Mouse (Mus musculus): ENCODE measurements around the gene Mmd2. TPM values are rescaled to one million over a fixed set of nuclear protein-coding genes. Genes with fewer than 3 reads are reported as not detected.
A peak's percentile ranks its signal among the peaks of the same experiment; 100 is the strongest.

The Mmd2 gene
- polyA plus RNA-seq, 1 experiment from 2014 or later: 0.09 TPM

- no peaks in the 10 kb centered on the region for H3K9me3 ChIP-seq (replicated peaks)
- H3K27ac ChIP-seq: peak overlapping the region; percentile 85
- peak overlapping the region; percentile 92 for H3K9ac ChIP-seq
- peaks cover 7% of the 10 kb centered on the region; the same call in 1 of the 2 replicates for H3K36me3 ChIP-seq
- H3K4me2 ChIP-seq: peak overlapping the region; percentile 77
- H3K27me3 ChIP-seq: no peaks in the 10 kb centered on the region
- ATAC-seq (replicated peaks; ENCODE audit: insufficient number of reproducible peaks, insufficient read depth, low FRiP score, low read depth): peak; percentile 98
- peaks cover 13% of the 10 kb centered on the region for H3K4me1 ChIP-seq (replicated peaks)
- WGBS: under 1% methylated on average over 69 of the region's 69 CpGs
- H3K4me3 ChIP-seq: peak overlapping the region; percentile 92
Observed at GRCm38 (mm10) chr5:142628726-142629662, 20.4 kb upstream of the Mmd2 start.

GRCm38 (mm10) chr5:142627398-142627797, 18.8 kb upstream of the Mmd2 start, which contains the start of gene Wipi2:
TSS of gene Wipi2 (plus strand) at chr5:142627698.
- Histone ChIP-seq H3K4me2 (peak within 1 kb of the TSS; percentile 77), H3K4me1 (replicated peaks) (peaks cover 13% of the 10 kb centered on the region), H3K27ac (peak within 1 kb of the TSS; percentile 85), H3K36me3 (no peaks in the 10 kb centered on the region), H3K4me3 (peak within 1 kb of the TSS; percentile 92), H3K9me3 (replicated peaks) (no peaks in the 10 kb centered on the region), H3K9ac (no peak within 1 kb of the TSS), H3K27me3 (no peaks in the 10 kb centered on the region)
- no peak for ATAC-seq (replicated peaks; ENCODE audit: insufficient number of reproducible peaks, insufficient read depth, low FRiP score, low read depth)
- WGBS: 81% methylated on average over 2 of the region's 2 CpGs

GRCm38 (mm10) chr5:142623080-142623479, 14.5 kb upstream of the Mmd2 start:
- no peak overlapping the region for H3K4me2 ChIP-seq
- H3K4me3 ChIP-seq: no peak overlapping the region
- H3K27me3 ChIP-seq: no peaks in the 10 kb centered on the region
- no peaks in the 10 kb centered on the region for H3K9me3 ChIP-seq (replicated peaks)
- H3K27ac ChIP-seq: no peak overlapping the region
- no peak for ATAC-seq (replicated peaks; ENCODE audit: insufficient number of reproducible peaks, insufficient read depth, low FRiP score, low read depth)
- WGBS: 86% methylated on average over 7 of the region's 7 CpGs
- no peaks in the 10 kb centered on the region for H3K4me1 ChIP-seq (replicated peaks)
- H3K9ac ChIP-seq: no peak overlapping the region
- no peaks in the 10 kb centered on the region for H3K36me3 ChIP-seq

- WGBS: 46% methylated on average over 1 of the region's 1 CpGs
- no peaks in the 10 kb centered on the region for H3K9me3 ChIP-seq (replicated peaks)
- no peak for ATAC-seq (replicated peaks; ENCODE audit: insufficient number of reproducible peaks, insufficient read depth, low FRiP score, low read depth)
Observed at GRCm38 (mm10) chr5:142622134-142622533, 13.5 kb upstream of the Mmd2 start.

DNA sequence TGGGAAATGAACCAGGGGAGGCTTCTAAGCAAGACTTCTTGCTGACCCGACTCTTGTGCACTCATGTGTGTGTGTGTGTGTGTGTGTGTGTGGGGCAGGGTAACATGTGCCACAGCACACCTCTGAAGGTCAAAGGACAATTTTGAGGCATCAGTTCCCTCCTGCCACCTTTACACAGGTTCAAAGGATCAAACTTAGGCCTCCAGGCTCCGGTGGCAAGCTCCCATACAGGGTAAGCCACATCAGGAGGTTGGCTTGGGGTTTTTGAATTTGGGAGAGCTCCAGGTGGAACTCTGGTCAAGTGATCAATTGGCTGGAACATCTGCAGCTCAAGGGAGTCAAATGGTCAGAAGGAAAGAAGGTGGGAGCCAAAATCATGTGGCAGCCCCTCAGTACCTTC, 12.8 kb upstream of the Mmd2 start:
- Histone ChIP-seq H3K4me1 (replicated peaks) (no peaks in the 10 kb centered on the region), H3K27ac (no peak overlapping the region), H3K27me3 (no peaks in the 10 kb centered on the region), H3K4me2 (no peak overlapping the region), H3K9ac (no peak overlapping the region), H3K4me3 (no peak overlapping the region), H3K9me3 (replicated peaks) (no peaks in the 10 kb centered on the region), H3K36me3 (no peaks in the 10 kb centered on the region)
- ATAC-seq (replicated peaks; ENCODE audit: insufficient number of reproducible peaks, insufficient read depth, low FRiP score, low read depth): no peak
- 70% methylated on average over 2 of the region's 2 CpGs for WGBS

More at GRCm38 (mm10) chr5:142622134-142622533, 13.5 kb upstream of the Mmd2 start:
- Histone ChIP-seq H3K27ac (no peak overlapping the region), H3K4me2 (no peak overlapping the region), H3K4me3 (no peak overlapping the region), H3K9ac (no peak overlapping the region), H3K36me3 (no peaks in the 10 kb centered on the region), H3K4me1 (replicated peaks) (no peaks in the 10 kb centered on the region), H3K27me3 (no peaks in the 10 kb centered on the region)

DNA sequence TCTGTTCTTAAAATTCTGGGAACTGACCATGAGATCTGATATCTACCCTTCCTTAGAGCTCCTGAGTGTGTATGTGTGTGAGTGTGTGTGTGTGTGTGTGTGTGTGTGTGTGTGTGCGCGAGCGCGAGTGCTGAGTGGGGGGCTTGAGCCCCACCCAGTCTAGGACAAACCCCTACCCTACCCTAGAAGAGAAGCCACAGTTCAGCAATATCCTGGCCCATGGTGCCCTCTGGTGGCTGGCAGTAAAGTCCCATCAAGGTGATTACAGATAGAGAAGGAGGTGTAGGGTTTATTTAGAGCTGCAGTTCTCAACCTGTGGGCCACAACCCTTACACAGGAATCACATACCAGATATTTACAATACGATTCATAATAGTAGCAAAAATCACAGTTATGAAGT, 11.3 kb upstream of the Mmd2 start:
- H3K4me2 ChIP-seq: no peak overlapping the region
- no peaks in the 10 kb centered on the region for H3K27me3 ChIP-seq
- H3K4me1 ChIP-seq (replicated peaks): no peaks in the 10 kb centered on the region
- no peak overlapping the region for H3K27ac ChIP-seq
- no peak overlapping the region for H3K9ac ChIP-seq
- no peak for ATAC-seq (replicated peaks; ENCODE audit: insufficient number of reproducible peaks, insufficient read depth, low FRiP score, low read depth)
- H3K4me3 ChIP-seq: no peak overlapping the region
- 10% methylated on average over 5 of the region's 5 CpGs for WGBS
- H3K9me3 ChIP-seq (replicated peaks): no peaks in the 10 kb centered on the region
- no peaks in the 10 kb centered on the region for H3K36me3 ChIP-seq

DNA sequence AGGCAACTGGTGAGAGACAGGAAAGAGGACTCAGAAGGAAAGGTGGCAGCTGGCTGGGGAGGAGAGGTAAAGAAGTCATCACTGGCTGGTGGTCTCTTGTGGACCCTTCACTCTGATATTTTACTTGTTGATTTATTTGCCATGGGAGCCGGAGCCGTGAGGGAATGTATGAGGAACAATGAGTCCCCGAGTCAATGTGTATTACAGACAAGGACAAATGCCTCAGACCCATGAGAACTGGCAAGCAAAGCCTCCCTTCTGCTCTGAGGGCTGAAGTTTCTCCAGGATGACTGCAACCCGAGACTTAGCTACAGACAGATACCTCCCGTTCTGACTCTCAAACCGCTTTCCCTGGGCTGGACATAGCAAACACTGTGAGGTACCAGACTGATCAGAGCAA, 7.7 kb upstream of the Mmd2 start:
- Histone ChIP-seq H3K9ac (no peak overlapping the region), H3K36me3 (no peaks in the 10 kb centered on the region), H3K27ac (no peak overlapping the region), H3K27me3 (no peaks in the 10 kb centered on the region), H3K4me1 (replicated peaks) (no peaks in the 10 kb centered on the region), H3K9me3 (replicated peaks) (no peaks in the 10 kb centered on the region), H3K4me3 (no peak overlapping the region), H3K4me2 (no peak overlapping the region)
- ATAC-seq (replicated peaks; ENCODE audit: insufficient number of reproducible peaks, insufficient read depth, low FRiP score, low read depth): no peak
- 39% methylated on average over 6 of the region's 6 CpGs for WGBS

- Histone ChIP-seq H3K4me3 (no peak overlapping the region), H3K36me3 (no peaks in the 10 kb centered on the region), H3K27me3 (0 out of 2 replicates have a peak, but pooled peaks cover 2% of the 10 kb centered on the region), H3K27ac (no peak overlapping the region), H3K4me2 (no peak overlapping the region), H3K4me1 (replicated peaks) (no peaks in the 10 kb centered on the region), H3K9me3 (replicated peaks) (no peaks in the 10 kb centered on the region), H3K9ac (no peak overlapping the region)
- WGBS: 74% methylated on average over 4 of the region's 4 CpGs
- no peak for ATAC-seq (replicated peaks; ENCODE audit: insufficient number of reproducible peaks, insufficient read depth, low FRiP score, low read depth)
Observed at GRCm38 (mm10) chr5:142615638-142616037, 7.0 kb upstream of the Mmd2 start.

DNA sequence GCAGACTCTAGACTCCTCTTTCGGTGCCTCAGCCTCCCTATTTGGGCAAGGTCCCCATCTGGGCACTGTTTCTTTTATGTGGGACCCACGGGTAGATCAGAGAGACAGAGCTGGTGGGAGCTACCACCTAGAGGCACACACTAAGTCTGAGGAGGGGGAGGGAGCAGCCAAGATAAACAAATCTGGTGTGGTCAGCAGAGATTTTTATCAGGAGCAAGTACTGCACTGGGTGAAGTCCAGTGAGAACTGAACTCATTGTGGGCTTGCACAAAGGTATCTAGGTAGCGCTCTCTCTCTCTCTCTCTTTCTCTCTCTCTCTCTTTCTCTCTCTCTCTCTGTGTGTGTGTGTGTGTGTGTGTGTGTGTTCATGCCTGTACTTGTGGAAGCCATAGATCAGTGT, 5.9 kb upstream of the Mmd2 start:
- no peaks in the 10 kb centered on the region for H3K9me3 ChIP-seq (replicated peaks)
- H3K27ac ChIP-seq: no peak overlapping the region
- no peak overlapping the region for H3K4me3 ChIP-seq
- no peaks in the 10 kb centered on the region for H3K4me1 ChIP-seq (replicated peaks)
- H3K4me2 ChIP-seq: no peak overlapping the region
- no peak for ATAC-seq (replicated peaks; ENCODE audit: insufficient number of reproducible peaks, insufficient read depth, low FRiP score, low read depth)
- no peaks in the 10 kb centered on the region for H3K36me3 ChIP-seq
- whole genome bisulfite sequencing: 61% methylated on average over 3 of the region's 3 CpGs
- peaks cover 14% of the 10 kb centered on the region for H3K27me3 ChIP-seq
- no peak overlapping the region for H3K9ac ChIP-seq

DNA sequence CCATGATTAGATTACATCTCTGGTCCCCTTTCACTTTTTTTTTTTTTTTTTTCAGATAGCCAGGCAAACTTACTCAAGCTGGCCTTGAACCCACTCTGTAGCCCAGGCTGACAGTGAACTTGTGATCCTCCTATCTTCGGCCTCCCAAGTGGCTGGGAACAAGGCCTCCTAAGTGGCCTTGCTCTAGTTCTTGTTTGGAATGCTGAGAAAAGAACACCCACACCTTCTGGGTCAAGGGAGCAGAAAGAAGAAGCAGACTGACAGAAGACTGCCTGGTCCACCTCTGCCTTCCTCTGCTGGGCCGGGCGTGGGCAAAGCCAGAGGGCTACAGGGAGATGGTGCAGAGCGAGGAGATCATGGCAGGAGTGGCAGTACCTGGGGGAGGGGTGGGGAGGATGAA, 1.8 kb upstream of the Mmd2 start:
- Histone ChIP-seq H3K9me3 (replicated peaks) (no peaks in the 10 kb centered on the region), H3K36me3 (no peaks in the 10 kb centered on the region), H3K9ac (no peak overlapping the region), H3K4me1 (replicated peaks) (peaks cover 6% of the 10 kb centered on the region), H3K4me2 (no peak overlapping the region), H3K27ac (no peak overlapping the region), H3K27me3 (peaks cover 48% of the 10 kb centered on the region), H3K4me3 (no peak overlapping the region)
- ATAC-seq (replicated peaks; ENCODE audit: insufficient number of reproducible peaks, insufficient read depth, low FRiP score, low read depth): no peak
- 74% methylated on average over 4 of the region's 4 CpGs for WGBS

- Histone ChIP-seq H3K9ac (peak overlapping the region; percentile 33; the same call in 1 of the 2 replicates), H3K4me2 (peak overlapping the region; percentile 75), H3K27ac (no peak overlapping the region), H3K27me3 (peaks cover 51% of the 10 kb centered on the region), H3K36me3 (no peaks in the 10 kb centered on the region), H3K4me1 (replicated peaks) (peaks cover 6% of the 10 kb centered on the region), H3K4me3 (peak overlapping the region; percentile 44), H3K9me3 (replicated peaks) (no peaks in the 10 kb centered on the region)
- WGBS: 7% methylated on average over 4 of the region's 4 CpGs
- ATAC-seq (replicated peaks; ENCODE audit: insufficient number of reproducible peaks, insufficient read depth, low FRiP score, low read depth): no peak
Observed at GRCm38 (mm10) chr5:142608989-142609325, 357 bp upstream of the Mmd2 start.

DNA sequence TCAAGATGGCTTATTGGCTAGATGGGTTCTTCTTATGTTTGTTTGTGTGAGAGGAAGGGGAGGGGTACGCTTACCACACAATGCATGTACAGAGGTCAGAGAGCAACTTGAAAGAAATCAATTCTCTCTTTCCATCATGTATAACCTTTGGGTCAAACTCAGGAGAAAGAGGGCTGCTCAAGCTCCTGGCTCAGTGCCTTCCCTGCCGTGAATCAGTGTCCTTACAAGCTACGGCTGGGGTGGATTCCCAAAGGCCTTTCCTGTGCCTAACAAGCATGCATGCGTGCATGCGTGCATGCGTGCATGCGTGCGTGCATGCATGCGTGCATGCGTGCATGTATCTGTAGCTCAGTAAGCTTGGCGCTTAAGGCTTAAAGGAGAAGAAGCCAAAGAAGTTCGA, 3.3 kb downstream of the Mmd2 start:
- Histone ChIP-seq H3K27ac (no peak overlapping the region), H3K9ac (no peak overlapping the region)
- WGBS: 85% methylated on average over 12 of the region's 12 CpGs

More for the DNA sequence above, 3.3 kb downstream of the Mmd2 start:
- Histone ChIP-seq H3K4me3 (no peak overlapping the region), H3K36me3 (no peaks in the 10 kb centered on the region), H3K4me2 (no peak overlapping the region), H3K4me1 (replicated peaks) (peaks cover 6% of the 10 kb centered on the region), H3K27me3 (peaks cover 53% of the 10 kb centered on the region), H3K9me3 (replicated peaks) (no peaks in the 10 kb centered on the region)
- no peak for ATAC-seq (replicated peaks; ENCODE audit: insufficient number of reproducible peaks, insufficient read depth, low FRiP score, low read depth)
